Mouse (Mus musculus) erythroblast, embryonic 14.5 days (primary cell): ENCODE results near the gene Gmds.

ENCODE experiments used
- GATA1 ChIP-seq: IDR thresholded peaks from 2 replicates; pipeline ENCODE4 v1.6.1; 2012; ENCODE audit warnings: low read length, inconsistent platforms, mixed read lengths
- TAL1 ChIP-seq: IDR thresholded peaks from 3 replicates; pipeline ENCODE4 v1.6.1; 2012; ENCODE audit warnings: low read length, inconsistent platforms, mixed read lengths

GRCm38 (mm10) chr13:31797346-31797745 is 541.2 kb downstream of the Gmds start:
- no peak for TF ChIP-seq GATA1
- no peak for TF ChIP-seq TAL1
